Mouse (Mus musculus) heart, postnatal 0 days (tissue): ENCODE measurements at regions not wholly inside any gene's neighbourhood (a gene's known extent, or its start where the extent isn't known, plus 50 kb on each side); places are given as distances from the start of the nearest gene placed in this dataset.

Experiments used
- ATAC-seq: fragments of 200-750 bp; cut with Nextera tagmentation; 2 replicates; pipeline ENCODE4 v1.8.0; 2017; ENCODE audit warnings: low read depth, moderate number of reproducible peaks, moderate library complexity; ENCODE audit not compliant: insufficient read depth
- DNase-seq: peaks from one replicate; pipeline ENCODE4 v3.0.0-alpha.2; 2016; ENCODE audit warnings: low spot score
- H3K27ac ChIP-seq: fragments of 300-500 bp; sonication (generic); 2 replicates; pipeline ENCODE4 v1.5.1; 2014; ENCODE audit warnings: low read depth, mild to moderate bottlenecking
- H3K27me3 ChIP-seq: fragments of 300-500 bp; sonication (generic); 2 replicates; pipeline ENCODE4 v1.6.1; 2014; ENCODE audit warnings: low read length, mixed read lengths; ENCODE audit not compliant: control insufficient read depth, insufficient read depth
- H3K36me3 ChIP-seq: fragments of 300-500 bp; sonication (generic); replicated peaks from 2 replicates; pipeline ENCODE4 v1.6.1; 2014; ENCODE audit warnings: low read length, mixed read lengths; ENCODE audit not compliant: control insufficient read depth, insufficient read depth
- H3K4me1 ChIP-seq: fragments of 300-500 bp; sonication (generic); 2 replicates; pipeline ENCODE4 v1.6.1; 2014; ENCODE audit warnings: antibody characterized with exemption; ENCODE audit not compliant: control insufficient read depth, insufficient read depth
- H3K4me2 ChIP-seq: fragments of 300-500 bp; sonication (generic); 2 replicates; pipeline ENCODE4 v1.6.1; 2014; ENCODE audit warnings: low read depth, mild to moderate bottlenecking, low read length, moderate library complexity
- H3K4me3 ChIP-seq: fragments of 300-500 bp; sonication (generic); 2 replicates; pipeline ENCODE4 v1.5.1; 2014; ENCODE audit warnings: low read depth, low read length
- H3K9ac ChIP-seq: fragments of 300-500 bp; sonication (generic); replicated peaks from 2 replicates; pipeline ENCODE4 v1.6.1; 2014; ENCODE audit warnings: low read depth, low read length, mixed read lengths
- H3K9me3 ChIP-seq: fragments of 300-500 bp; sonication (generic); replicated peaks from 2 replicates; pipeline ENCODE4 v1.6.1; 2016; ENCODE audit warnings: low read length; ENCODE audit not compliant: control insufficient read depth
- CTCF ChIP-seq: IDR thresholded peaks from 2 replicates; pipeline ENCODE4 v1.5.1; 2016; ENCODE audit warnings: antibody characterized with exemption, control low read depth, low read depth
- EP300 ChIP-seq: IDR thresholded peaks from 2 replicates; pipeline ENCODE4 v1.6.1; 2016; ENCODE audit warnings: antibody characterized with exemption, low read depth
- WGBS: fragments of 180-500 bp; shearing (Covaris S2); extraction: QIAGEN DNeasy Blood & Tissue Kit; methylation state at CpG from one replicate; pipeline ENCODE4 v1.1.7; 2014; 5-methylcytosine and 5-hydroxymethylcytosine counted together

GRCm38 (mm10) chr4:12766763-12767162, 594.9 kb upstream of the Fam92a start:
- 69% methylated on average over 1 of the region's 1 CpGs for WGBS
- Histone ChIP-seq H3K9ac (no peak overlapping the region), H3K27me3 (no peaks in the 10 kb centered on the region), H3K27ac (no peak overlapping the region), H3K4me1 (no peaks in the 10 kb centered on the region), H3K36me3 (no peaks in the 10 kb centered on the region), H3K4me3 (no peak overlapping the region), H3K4me2 (no peak overlapping the region), H3K9me3 (no peaks in the 10 kb centered on the region)
- ATAC-seq (no peak), DNase-seq (no peak)
- TF ChIP-seq EP300 (no peak), CTCF (no peak)

- Histone ChIP-seq H3K27ac (no peak overlapping the region), H3K9ac (no peak overlapping the region), H3K4me1 (no peaks in the 10 kb centered on the region), H3K4me3 (no peak overlapping the region), H3K9me3 (no peaks in the 10 kb centered on the region), H3K27me3 (no peaks in the 10 kb centered on the region), H3K36me3 (no peaks in the 10 kb centered on the region), H3K4me2 (no peak overlapping the region)
- DNase-seq: no peak
- WGBS: 50% methylated on average over 2 of the region's 2 CpGs
- no peak for ATAC-seq
- TF ChIP-seq CTCF (no peak), EP300 (no peak)
Measured at GRCm38 (mm10) chr4:12750817-12751216, 579.0 kb upstream of the Fam92a start.

GRCm38 (mm10) chr4:12749874-12750273, 578.1 kb upstream of the Fam92a start:
- TF ChIP-seq CTCF (no peak), EP300 (no peak)
- no peak overlapping the region for H3K4me2 ChIP-seq
- H3K9ac ChIP-seq: no peak overlapping the region
- no peaks in the 10 kb centered on the region for H3K36me3 ChIP-seq
- H3K27ac ChIP-seq: no peak overlapping the region
- no peaks in the 10 kb centered on the region for H3K4me1 ChIP-seq
- WGBS: 72% methylated on average over 1 of the region's 1 CpGs
- no peaks in the 10 kb centered on the region for H3K27me3 ChIP-seq
- H3K9me3 ChIP-seq: no peaks in the 10 kb centered on the region
- no peak for ATAC-seq
- DNase-seq: no peak
- H3K4me3 ChIP-seq: no peak overlapping the region

DNA sequence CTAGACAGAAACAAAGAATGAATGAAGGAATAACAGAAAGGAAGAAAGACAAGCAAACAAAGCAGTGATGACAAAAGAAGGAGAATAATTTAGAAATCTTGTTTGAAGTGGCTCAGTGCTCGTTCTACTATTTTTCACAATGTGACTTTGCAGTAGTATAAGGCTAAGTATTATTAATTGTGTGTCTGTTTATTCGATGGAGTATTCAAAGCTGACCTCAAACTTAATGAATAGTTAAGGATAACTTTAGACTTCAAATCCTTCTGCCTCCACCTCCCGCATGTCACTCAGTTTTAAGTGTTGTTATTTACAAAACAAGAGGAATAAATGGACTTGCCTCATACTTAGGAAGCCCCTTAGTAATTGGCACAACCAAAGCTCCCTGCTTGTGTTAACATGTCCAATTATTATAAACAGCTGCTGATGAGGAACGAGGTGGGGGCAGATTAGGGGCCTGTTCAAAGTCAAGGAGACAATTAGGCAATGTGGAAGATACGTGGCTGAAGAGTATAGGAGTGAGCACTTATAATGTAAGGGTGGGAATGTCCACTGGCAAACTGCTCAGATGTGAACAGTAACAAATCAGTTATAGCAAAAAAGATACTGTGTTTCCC, 572.0 kb upstream of the Fam92a start:
- Histone ChIP-seq H3K9me3 (no peaks in the 10 kb centered on the region), H3K27ac (no peak overlapping the region), H3K36me3 (no peaks in the 10 kb centered on the region), H3K4me3 (no peak overlapping the region), H3K4me1 (no peaks in the 10 kb centered on the region), H3K9ac (no peak overlapping the region), H3K4me2 (no peak overlapping the region), H3K27me3 (no peaks in the 10 kb centered on the region)
- ATAC-seq (no peak), DNase-seq (no peak)
- WGBS: 71% methylated on average over 5 of the region's 5 CpGs
- no peak for TF ChIP-seq EP300
- no peak for TF ChIP-seq CTCF

- TF ChIP-seq CTCF: no peak
- TF ChIP-seq EP300: no peak
- 72% methylated on average over 3 of the region's 3 CpGs for WGBS
- DNase-seq: no peak
- Histone ChIP-seq H3K27ac (no peak overlapping the region), H3K9ac (no peak overlapping the region), H3K4me2 (no peak overlapping the region), H3K4me1 (no peaks in the 10 kb centered on the region), H3K4me3 (no peak overlapping the region), H3K9me3 (no peaks in the 10 kb centered on the region), H3K36me3 (no peaks in the 10 kb centered on the region), H3K27me3 (no peaks in the 10 kb centered on the region)
- no peak for ATAC-seq
Measured at GRCm38 (mm10) chr4:12736411-12736810, 564.6 kb upstream of the Fam92a start.

- ATAC-seq (no peak), DNase-seq (no peak)
- WGBS: 45% methylated on average over 1 of the region's 1 CpGs
- no peaks in the 10 kb centered on the region for H3K9me3 ChIP-seq
- no peaks in the 10 kb centered on the region for H3K36me3 ChIP-seq
- no peak overlapping the region for H3K27ac ChIP-seq
- TF ChIP-seq CTCF: no peak
- no peak for TF ChIP-seq EP300
- H3K27me3 ChIP-seq: no peaks in the 10 kb centered on the region
- no peak overlapping the region for H3K9ac ChIP-seq
- no peak overlapping the region for H3K4me2 ChIP-seq
- H3K4me3 ChIP-seq: no peak overlapping the region
- H3K4me1 ChIP-seq: no peaks in the 10 kb centered on the region
Measured at GRCm38 (mm10) chr4:12700189-12700588, 528.4 kb upstream of the Fam92a start.
